Mouse (Mus musculus) limb, embryonic 14.5 days (tissue): ENCODE data around the gene Gm6309. TPM values are rescaled to one million over a fixed set of nuclear protein-coding genes. Genes with fewer than 3 reads are reported as not detected.
"Not testable (repeated sequence)": the region's sequence is repeated elsewhere in the genome, so short reads cannot be mapped to it uniquely, and the experiment has no call there.

Source experiments
- ATAC-seq: fragments of 200-750 bp; cut with Nextera tagmentation; 2 replicates; pipeline ENCODE4 v1.8.0; 2017; ENCODE audit warnings: low read depth, moderate number of reproducible peaks, moderate TSS enrichment; ENCODE audit not compliant: low FRiP score
- DNase-seq: peaks from one replicate; pipeline ENCODE4 v3.0.0-alpha.2; 2015; ENCODE audit warnings: low spot score
- H3K27ac ChIP-seq: fragments of 300-500 bp; sonication (generic); replicated peaks from 2 replicates; pipeline ENCODE4 v1.5.1; 2014; ENCODE audit warnings: low read depth, mild to moderate bottlenecking, low read length, moderate library complexity, mixed read lengths
- H3K27me3 ChIP-seq: fragments of 300-500 bp; sonication (generic); 2 replicates; pipeline ENCODE4 v1.6.1; 2014; ENCODE audit warnings: low read length, mixed read lengths; ENCODE audit not compliant: control insufficient read depth, insufficient read depth
- H3K36me3 ChIP-seq: fragments of 300-500 bp; sonication (generic); 2 replicates; pipeline ENCODE4 v1.6.1; 2014; ENCODE audit warnings: mild to moderate bottlenecking, low read length, moderate library complexity, mixed read lengths; ENCODE audit not compliant: control insufficient read depth, insufficient read depth
- H3K4me1 ChIP-seq: fragments of 300-500 bp; sonication (generic); 2 replicates; pipeline ENCODE4 v1.6.1; 2014; ENCODE audit warnings: antibody characterized with exemption, low read length, mixed read lengths; ENCODE audit not compliant: control insufficient read depth, insufficient read depth
- H3K4me2 ChIP-seq: fragments of 300-500 bp; sonication (generic); replicated peaks from 2 replicates; pipeline ENCODE4 v1.6.1; 2014; ENCODE audit warnings: low read depth, mild to moderate bottlenecking, low read length, moderate library complexity; ENCODE audit not compliant: severe bottlenecking
- H3K4me3 ChIP-seq: fragments of 300-500 bp; sonication (generic); replicated peaks from 2 replicates; pipeline ENCODE4 v1.5.1; 2014; ENCODE audit warnings: low read length
- H3K9ac ChIP-seq: fragments of 300-500 bp; sonication (generic); 2 replicates; pipeline ENCODE4 v1.6.1; 2014; ENCODE audit warnings: mild to moderate bottlenecking, low read depth, low read length, moderate library complexity; ENCODE audit not compliant: severe bottlenecking
- H3K9me3 ChIP-seq: fragments of 300-500 bp; sonication (generic); 2 replicates; pipeline ENCODE4 v1.6.1; 2016; ENCODE audit warnings: low read length; ENCODE audit not compliant: control insufficient read depth
- POLR2A ChIP-seq: fragments of 200-500 bp; IDR thresholded peaks from 2 replicates; pipeline ENCODE4 v1.8.0; 2012; ENCODE audit warnings: inconsistent platforms, mild to moderate bottlenecking, moderate library complexity, borderline replicate concordance; ENCODE audit not compliant: insufficient read depth, insufficient read length; ENCODE audit errors: extremely low read depth
- WGBS: fragments of 180-500 bp; shearing (Covaris S2); extraction: QIAGEN DNeasy Blood & Tissue Kit; methylation state at CpG from one replicate; pipeline ENCODE4 v1.1.7; 2014; 5-methylcytosine and 5-hydroxymethylcytosine counted together
- polyA plus RNA-seq, 2 experiments: library from polyadenylated mRNA; depleted of rRNA in 1 of 2; stranded (reverse) in 1 of 2; unstranded in 1 of 2; fragments of >200 nt; fragmentation: Nextera tagmentation in 1 of 2; extraction: Ambion mirVana in 1 of 2; gene quantifications; 2 replicates each; pipeline versions ENCODE4 v1.2.1 to v1.2.3; 2012 to 2014

Gene Gm6309
- polyA plus RNA-seq, 2 experiments: not detected

- 72% methylated on average over 8 of the region's 8 CpGs for WGBS
- no peak for TF ChIP-seq POLR2A
- H3K4me2 ChIP-seq: no peak overlapping the region
- no peaks in the 10 kb centered on the region for H3K27me3 ChIP-seq
- no peaks in the 10 kb centered on the region for H3K4me1 ChIP-seq
- H3K4me3 ChIP-seq: no peak overlapping the region
- H3K9ac ChIP-seq: no peak overlapping the region
- ATAC-seq: no peak
- no peaks in the 10 kb centered on the region for H3K9me3 ChIP-seq
- no peak overlapping the region for H3K27ac ChIP-seq
- DNase-seq: no peak
- H3K36me3 ChIP-seq: no peaks in the 10 kb centered on the region
These were observed 22.8 kb upstream of the Gm6309 start for GRCm38 (mm10) chr5:146193360-146193759.

GRCm38 (mm10) chr5:146190501-146191269 is 20.2 kb upstream of the Gm6309 start:
- Histone ChIP-seq H3K4me2 (no peak overlapping the region), H3K36me3 (no peaks in the 10 kb centered on the region), H3K9me3 (no peaks in the 10 kb centered on the region), H3K4me3 (no peak overlapping the region), H3K27ac (no peak overlapping the region), H3K9ac (no peak overlapping the region), H3K27me3 (no peaks in the 10 kb centered on the region), H3K4me1 (no peaks in the 10 kb centered on the region)
- no peak for TF ChIP-seq POLR2A
- DNase-seq (no peak), ATAC-seq (no peak)
- 46% methylated on average over 3 of the region's 3 CpGs for WGBS

DNA sequence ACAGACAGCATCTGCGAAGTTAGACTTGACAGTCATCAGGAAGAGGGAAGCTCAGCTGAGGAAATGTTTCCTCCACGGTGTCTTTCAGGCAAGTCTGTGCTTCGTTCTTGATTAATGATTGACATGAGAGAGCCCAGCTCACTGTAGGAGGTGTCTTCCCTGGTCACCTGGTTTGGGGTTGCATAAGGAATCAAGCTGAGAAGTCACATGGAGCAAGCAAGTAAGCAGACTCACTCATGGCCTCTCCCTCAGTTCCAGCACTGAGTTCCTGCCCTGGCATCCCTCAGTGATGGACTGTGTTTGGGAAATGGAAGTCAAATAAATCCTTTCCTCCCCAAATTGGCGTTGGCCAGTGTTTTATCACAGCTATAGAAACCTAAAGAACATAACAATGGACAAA is 19.6 kb upstream of the Gm6309 start:
- 65% methylated on average over 4 of the region's 4 CpGs for WGBS

GRCm38 (mm10) chr5:146188712-146189111 is 18.2 kb upstream of the Gm6309 start:
- TF ChIP-seq POLR2A: no peak
- H3K27ac ChIP-seq: no peak overlapping the region
- DNase-seq (no peak), ATAC-seq (no peak)
- no peaks in the 10 kb centered on the region for H3K27me3 ChIP-seq
- no peaks in the 10 kb centered on the region for H3K36me3 ChIP-seq
- H3K4me1 ChIP-seq: no peaks in the 10 kb centered on the region
- WGBS: 89% methylated on average over 7 of the region's 7 CpGs
- no peaks in the 10 kb centered on the region for H3K9me3 ChIP-seq
- H3K4me3 ChIP-seq: no peak overlapping the region
- H3K4me2 ChIP-seq: no peak overlapping the region
- no peak overlapping the region for H3K9ac ChIP-seq

More for the DNA sequence above, 19.6 kb upstream of the Gm6309 start:
- Histone ChIP-seq H3K36me3 (no peaks in the 10 kb centered on the region), H3K4me1 (no peaks in the 10 kb centered on the region), H3K9me3 (no peaks in the 10 kb centered on the region), H3K27me3 (no peaks in the 10 kb centered on the region), H3K9ac (no peak overlapping the region), H3K4me2 (no peak overlapping the region), H3K27ac (no peak overlapping the region), H3K4me3 (no peak overlapping the region)
- DNase-seq: no peak
- no peak for TF ChIP-seq POLR2A
- no peak for ATAC-seq

GRCm38 (mm10) chr5:146188144-146188543 is 17.6 kb upstream of the Gm6309 start:
- ATAC-seq (no peak), DNase-seq (no peak)
- no peaks in the 10 kb centered on the region for H3K4me1 ChIP-seq
- H3K4me2 ChIP-seq: no peak overlapping the region
- no peaks in the 10 kb centered on the region for H3K9me3 ChIP-seq
- 84% methylated on average over 1 of the region's 1 CpGs for WGBS
- no peak overlapping the region for H3K4me3 ChIP-seq
- H3K9ac ChIP-seq: no peak overlapping the region
- H3K36me3 ChIP-seq: no peaks in the 10 kb centered on the region
- H3K27ac ChIP-seq: no peak overlapping the region
- no peaks in the 10 kb centered on the region for H3K27me3 ChIP-seq
- TF ChIP-seq POLR2A: no peak

DNA sequence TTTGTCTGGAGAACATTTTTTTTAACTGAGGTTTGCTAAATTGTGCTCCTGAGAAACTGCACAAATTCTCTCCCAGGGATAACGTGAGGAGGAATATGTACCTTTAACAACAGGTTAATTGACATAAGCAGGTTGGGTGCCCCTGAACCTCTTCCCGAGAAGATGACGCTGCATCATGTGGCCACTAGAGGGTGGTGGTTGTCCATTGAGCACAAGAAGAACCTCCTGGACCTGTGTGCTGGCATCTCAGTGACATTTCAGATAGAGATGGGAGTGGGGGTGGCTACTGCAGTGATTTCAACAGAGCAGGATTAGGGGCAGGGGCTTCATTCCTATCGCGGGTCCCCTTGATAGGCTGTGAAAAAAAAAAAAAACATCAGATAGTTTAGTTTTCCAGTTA is 16.9 kb upstream of the Gm6309 start:
- H3K4me2 ChIP-seq: not testable (repeated sequence)

DNA sequence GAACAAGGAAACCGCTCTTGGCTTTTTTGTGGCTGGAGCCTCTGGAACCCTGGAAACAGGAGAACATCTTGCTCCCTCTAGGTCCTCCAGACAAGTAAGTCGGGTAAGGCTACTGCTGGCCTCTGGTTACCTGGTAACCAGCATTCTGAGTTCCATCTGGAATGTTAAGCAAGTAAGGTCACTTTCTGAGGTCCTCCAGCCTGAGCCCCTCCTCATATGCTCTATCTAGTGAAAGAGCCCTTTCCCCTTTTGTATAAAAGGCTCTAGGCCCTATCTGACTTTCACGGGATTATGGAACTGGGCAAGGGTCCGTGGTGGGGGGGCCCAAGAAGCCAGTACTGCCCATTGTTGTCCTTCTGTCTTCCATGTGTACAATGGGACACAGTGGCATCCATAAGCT is 14.7 kb upstream of the Gm6309 start, which contains the start of gene 1700001J03Rik:
Gene 1700001J03Rik (minus strand): TSS at position 101 of the 400 bp plus-strand sequence.
- 86% methylated on average over 4 of the region's 4 CpGs for WGBS
- not testable (repeated sequence) for DNase-seq, H3K4me3 ChIP-seq, H3K9ac ChIP-seq, H3K27me3 ChIP-seq, H3K4me2 ChIP-seq, H3K36me3 ChIP-seq, ATAC-seq, H3K27ac ChIP-seq, H3K9me3 ChIP-seq, H3K4me1 ChIP-seq

More for the DNA sequence above, 16.9 kb upstream of the Gm6309 start:
- H3K4me1 ChIP-seq, H3K9ac ChIP-seq, H3K27me3 ChIP-seq, H3K4me3 ChIP-seq, H3K9me3 ChIP-seq, H3K36me3 ChIP-seq, H3K27ac ChIP-seq, ATAC-seq: not testable (repeated sequence)
- DNase-seq: peak; percentile 5
- WGBS: 36% methylated on average over 5 of the region's 5 CpGs

DNA sequence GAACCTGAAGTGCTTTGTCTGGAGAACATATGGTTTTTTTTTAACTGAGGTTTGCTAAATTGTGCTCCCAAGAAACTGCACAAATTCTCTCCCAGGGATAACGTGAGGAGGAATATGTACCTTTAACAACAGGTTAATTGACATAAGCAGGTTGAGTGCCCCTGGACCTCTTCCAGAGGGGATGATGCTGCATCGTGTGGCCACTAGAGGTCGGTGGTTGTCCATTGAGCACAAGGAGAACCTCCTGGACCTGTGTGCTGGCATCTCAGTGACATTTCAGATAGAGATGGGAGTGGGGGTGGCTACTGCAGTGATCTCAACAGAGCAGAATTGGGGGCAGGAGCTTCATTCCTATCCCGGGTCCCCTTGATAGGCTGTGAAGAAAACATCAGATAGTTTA is 2.2 kb upstream of the Gm6309 start:
- not testable (repeated sequence) for H3K27me3 ChIP-seq, ATAC-seq, DNase-seq, H3K36me3 ChIP-seq, H3K4me3 ChIP-seq, H3K4me2 ChIP-seq, H3K9me3 ChIP-seq, H3K9ac ChIP-seq, H3K4me1 ChIP-seq, H3K27ac ChIP-seq
- WGBS: 62% methylated on average over 4 of the region's 4 CpGs
